Mouse (Mus musculus): ENCODE measurements around the gene Tmed4. TPM values are rescaled to one million over a fixed set of nuclear protein-coding genes. Genes with fewer than 3 reads are reported as not detected.

Gene Tmed4
- polyA plus RNA-seq, 1 experiment from 2014 or later: 122 TPM

Other genes with a start within 250 kb of the Tmed4 start
- gene Camk2b, start 208.5 kb downstream of the Tmed4 start, polyA plus RNA-seq (2015; fragmentation: Nextera tagmentation; extraction: Ambion mirVana): 4.5 and 6.0 TPM in 2 replicates
- 0.32 and 0.34 TPM in 2 replicates for gene A730071L15Rik, start 74.8 kb downstream of the Tmed4 start, polyA plus RNA-seq (2015; fragmentation: Nextera tagmentation; extraction: Ambion mirVana)
- gene Nudcd3, start 74.5 kb downstream of the Tmed4 start, polyA plus RNA-seq (2015; fragmentation: Nextera tagmentation; extraction: Ambion mirVana): 39.0 and 42.3 TPM in 2 replicates
- gene Npc1l1, start 44.7 kb downstream of the Tmed4 start, polyA plus RNA-seq (2015; fragmentation: Nextera tagmentation; extraction: Ambion mirVana): 3.5 and 3.8 TPM in 2 replicates
- 85.2 and 87.6 TPM in 2 replicates for gene Ddx56, start 7.1 kb downstream of the Tmed4 start, polyA plus RNA-seq (2015; fragmentation: Nextera tagmentation; extraction: Ambion mirVana)
- gene Ogdh, start 16.8 kb upstream of the Tmed4 start, polyA plus RNA-seq (2015; fragmentation: Nextera tagmentation; extraction: Ambion mirVana): 134 and 137 TPM in 2 replicates
- 9.8 and 10.2 TPM in 2 replicates for gene Zmiz2, start 114.2 kb upstream of the Tmed4 start, polyA plus RNA-seq (2015; fragmentation: Nextera tagmentation; extraction: Ambion mirVana)
- 4,720 and 4,955 TPM in 2 replicates for gene Ppia, start 140.6 kb upstream of the Tmed4 start, polyA plus RNA-seq (2015; fragmentation: Nextera tagmentation; extraction: Ambion mirVana)
- 357 and 363 TPM in 2 replicates for gene H2afv, start 169.6 kb upstream of the Tmed4 start, polyA plus RNA-seq (2015; fragmentation: Nextera tagmentation; extraction: Ambion mirVana)
- gene Purb, start 201.0 kb upstream of the Tmed4 start, polyA plus RNA-seq (2015; fragmentation: Nextera tagmentation; extraction: Ambion mirVana): 30.9 and 31.0 TPM in 2 replicates
- gene Myo1g, start 246.1 kb upstream of the Tmed4 start, polyA plus RNA-seq (2015; fragmentation: Nextera tagmentation; extraction: Ambion mirVana): 3.5 and 3.9 TPM in 2 replicates